23 mouse cellular contexts compared by ENCODE assay signal in the genomic region with DNA sequence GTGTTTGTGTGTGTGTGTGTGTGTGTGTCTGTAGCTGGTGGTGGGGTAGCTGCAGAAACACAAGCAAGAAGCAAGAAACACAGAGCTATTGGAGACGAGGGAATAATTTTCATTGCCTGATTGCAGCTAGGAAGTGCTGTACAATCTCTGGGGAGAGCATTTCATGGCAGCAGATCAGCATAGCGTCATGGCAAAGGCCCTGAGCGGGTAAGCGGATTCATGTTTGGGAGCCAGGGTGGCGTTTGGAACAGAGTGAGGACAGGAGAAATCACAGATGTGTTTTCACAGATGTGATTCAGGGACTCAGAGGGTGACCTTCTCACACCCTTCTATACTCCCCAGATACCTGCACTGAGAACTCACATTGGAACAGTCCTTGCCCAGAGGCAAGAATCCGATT. TPM values are rescaled to one million over a fixed set of nuclear protein-coding genes. Genes with fewer than 3 reads are reported as not detected.
DNase-seq lines count a peak whose midpoint lies in the region; ATAC-seq and TF ChIP-seq lines count a peak whose summit lies in the region.
"Had no signal": no experiment of that assay in that cellular context is flagged by ENCODE, and none has a peak within 500 bp of the region (broad histone marks: within the 10 kb centered on the region; RNA-seq: fewer than 3 reads in every experiment).

No protein-coding gene starts in this region.

- peaks cover 12% of the 10 kb centered on the region; the same call in 1 of the 2 replicates for H3K4me1 ChIP-seq in hindbrain, embryonic 13.5 days (replicated peaks)
- H3K4me1 ChIP-seq in hindbrain, embryonic 14.5 days (replicated peaks; ENCODE audit: control insufficient read depth, insufficient read depth, low read length), result no peaks in the 10 kb centered on the region; the same call in 1 of the 2 replicates
- peaks cover 12% of the 10 kb centered on the region for H3K4me1 ChIP-seq in heart, embryonic 10.5 days
- H3K4me1 ChIP-seq: forebrain, embryonic 15.5 days; liver, embryonic 12.5 days had no signal

- no peak for TF ChIP-seq CTCF in brain, embryonic 14.5 days (IDR thresholded peaks at IDR 0.05; ENCODE audit: borderline replicate concordance, extremely low read depth, insufficient read depth, insufficient read length)

- H3K27ac ChIP-seq in hindbrain, embryonic 13.5 days, result peak overlapping the region; percentile 24; the same call in 1 of the 2 replicates
- no peak overlapping the region for H3K27ac ChIP-seq in hindbrain, embryonic 14.5 days
- no peak overlapping the region for H3K27ac ChIP-seq in heart, embryonic 10.5 days
- H3K27ac ChIP-seq: embryonic facial prominence, embryonic 10.5 days; forebrain, embryonic 15.5 days; kidney, embryonic 15.5 days; layer of hippocampus, adult 2 months; limb, embryonic 10.5 days; liver, embryonic 12.5 days; macrophage; neural tube, embryonic 12.5 days had no signal

- no peaks in the 10 kb centered on the region for H3K27me3 ChIP-seq in hindbrain, embryonic 13.5 days
- H3K27me3 ChIP-seq in hindbrain, embryonic 14.5 days (ENCODE audit: control insufficient read depth, insufficient read depth, low read length), result no peaks in the 10 kb centered on the region
- H3K27me3 ChIP-seq in heart, embryonic 10.5 days (ENCODE audit: insufficient read depth, poor library complexity, severe bottlenecking), result no peaks in the 10 kb centered on the region
- H3K27me3 ChIP-seq: forebrain, embryonic 15.5 days; kidney, embryonic 15.5 days; liver, embryonic 12.5 days; neural tube, embryonic 12.5 days had no signal

- H3K9ac ChIP-seq in hindbrain, embryonic 13.5 days, result no peak overlapping the region
- no peak overlapping the region for H3K9ac ChIP-seq in hindbrain, embryonic 14.5 days
- H3K9ac ChIP-seq: forebrain, embryonic 15.5 days; kidney, embryonic 15.5 days; liver, embryonic 12.5 days; lung, embryonic 14.5 days; neural tube, embryonic 12.5 days had no signal

- no peaks in the 10 kb centered on the region for H3K36me3 ChIP-seq in hindbrain, embryonic 13.5 days
- no peaks in the 10 kb centered on the region for H3K36me3 ChIP-seq in hindbrain, embryonic 14.5 days (replicated peaks; ENCODE audit: control insufficient read depth, insufficient read depth)
- no peaks in the 10 kb centered on the region for H3K36me3 ChIP-seq in heart, embryonic 10.5 days
- H3K36me3 ChIP-seq: embryonic facial prominence, embryonic 10.5 days; forebrain, embryonic 15.5 days; G1E; kidney, embryonic 15.5 days; limb, embryonic 10.5 days; liver, embryonic 12.5 days; neural tube, embryonic 12.5 days had no signal

- no peak overlapping the region for H3K4me2 ChIP-seq in hindbrain, embryonic 13.5 days
- no peak overlapping the region for H3K4me2 ChIP-seq in hindbrain, embryonic 14.5 days (replicated peaks)
- H3K4me2 ChIP-seq: forebrain, embryonic 15.5 days; kidney, embryonic 15.5 days; liver, embryonic 12.5 days; lung, embryonic 14.5 days; neural tube, embryonic 12.5 days had no signal

- no peak for DNase-seq in hindbrain, embryonic 14.5 days (ENCODE audit: low spot score)
- DNase-seq in brain, embryonic 14.5 days (ENCODE audit: low read depth), result peak; percentile 38
- DNase-seq in gastrocnemius, adult 8-10 months (ENCODE audit: low spot score in 2 of 2), result peak; percentile 39 to 40
- peak; percentile 25 for DNase-seq in heart, embryonic 10.5 days (ENCODE audit: low spot score)
- no peak for DNase-seq in lung, postnatal 36 days
- DNase-seq in urinary bladder, adult 18-20 months (ENCODE audit: low spot score in 2 of 2), result no peak
- no peak for DNase-seq in left cerebral cortex, adult 8-10 months (ENCODE audit: low spot score in 2 of 2)
- DNase-seq: cerebellum, adult 18-20 months; lung, embryonic 14.5 days; thymus, postnatal 36 days had no signal

- WGBS in hindbrain, embryonic 13.5 days, result 62% methylated on average over 6 of the region's 6 CpGs
- 42% methylated on average over 6 of the region's 6 CpGs for WGBS in hindbrain, embryonic 14.5 days
- 86% methylated on average over 6 of the region's 6 CpGs for WGBS in heart, embryonic 10.5 days

- no peak for TF ChIP-seq POLR2A in brain, embryonic 14.5 days (IDR thresholded peaks at IDR 0.05; ENCODE audit: borderline replicate concordance, extremely low read depth, insufficient read depth, insufficient read length, poor library complexity, severe bottlenecking)

- no peak overlapping the region for H3K4me3 ChIP-seq in hindbrain, embryonic 13.5 days
- H3K4me3 ChIP-seq in hindbrain, embryonic 14.5 days (replicated peaks; ENCODE audit: low read length), result no peak overlapping the region
- no peak overlapping the region for H3K4me3 ChIP-seq in heart, embryonic 10.5 days
- H3K4me3 ChIP-seq: embryonic facial prominence, embryonic 10.5 days; erythroblast, embryonic 14.5 days; forebrain, embryonic 15.5 days; kidney, embryonic 15.5 days; layer of hippocampus, adult 2 months; limb, embryonic 10.5 days; liver, embryonic 12.5 days; neural tube, embryonic 12.5 days had no signal

- ATAC-seq in hindbrain, embryonic 13.5 days (ENCODE audit: low FRiP score), result no peak
- ATAC-seq in hindbrain, embryonic 14.5 days (ENCODE audit: low FRiP score), result no peak
- ATAC-seq: CD4-positive, CD25-positive, alpha-beta regulatory T cell, adult 4 months; forebrain, embryonic 15.5 days; intestine, embryonic 16.5 days; liver, embryonic 12.5 days had no signal

- H3K9me3 ChIP-seq in hindbrain, embryonic 13.5 days, result no peaks in the 10 kb centered on the region
- H3K9me3 ChIP-seq in hindbrain, embryonic 14.5 days (ENCODE audit: control insufficient read depth, low read length), result no peaks in the 10 kb centered on the region
- H3K9me3 ChIP-seq in heart, embryonic 10.5 days, result no peaks in the 10 kb centered on the region
- H3K9me3 ChIP-seq: embryonic facial prominence, embryonic 10.5 days; forebrain, embryonic 15.5 days; kidney, embryonic 15.5 days; limb, embryonic 10.5 days; liver, embryonic 12.5 days; neural tube, embryonic 12.5 days had no signal

RNA-seq across cellular contexts. Expression of gene Vit, which starts 10.9 kb away (rescaled TPM):
- polyA plus RNA-seq in hindbrain, embryonic 13.5 days (2015; fragmentation: Nextera tagmentation; extraction: Ambion mirVana), result 14.1 and 17.7 TPM in 2 replicates
- 4.3 TPM in 2 replicates for polyA plus RNA-seq in hindbrain, embryonic 14.5 days (2014; fragmentation: Nextera tagmentation; extraction: Ambion mirVana)
- 11.0 and 13.5 TPM in 2 replicates for polyA plus RNA-seq in brain, embryonic 14.5 days (2012; rRNA removed)
- total RNA-seq in gastrocnemius, adult 8-10 months (2022), result 1 to 10 TPM in 2 of 4 experiments, under 1 TPM in 2; 0.65 to 2.8 (median 1.3) TPM
- 0.12 and 0.23 TPM in 2 replicates for polyA plus RNA-seq in heart, embryonic 10.5 days (2016; fragmentation: Nextera tagmentation; extraction: Ambion mirVana)
- 1 to 10 TPM in 2 of 4 experiments, under 1 TPM in 2; 0.87 to 1.7 (median 1.3) TPM for total RNA-seq in left cerebral cortex, adult 8-10 months (2022)
- total RNA-seq: G1E had no signal
- polyA plus RNA-seq: CD4-positive, CD25-positive, alpha-beta regulatory T cell, adult 4 months; erythroblast, embryonic 14.5 days; G1E; limb, embryonic 10.5 days; lung, embryonic 14.5 days; macrophage had no signal

Comparison
In these comparisons a context has a peak if more than half of its experiments do, and no peak if none do; other contexts are left out.
1. DNase-seq: peak in brain, embryonic 14.5 days (single experiment), gastrocnemius, adult 8-10 months (2 of 2) and heart, embryonic 10.5 days (single experiment); none in hindbrain, embryonic 14.5 days (single experiment), lung, postnatal 36 days (single experiment), urinary bladder, adult 18-20 months (0 of 2) and left cerebral cortex, adult 8-10 months (0 of 2).